Mouse (Mus musculus): Measurements from ENCODE around the gene Tmem245.
A peak's percentile ranks its signal among the peaks of the same experiment; 100 is the strongest.

Gene Tmem245

DNA sequence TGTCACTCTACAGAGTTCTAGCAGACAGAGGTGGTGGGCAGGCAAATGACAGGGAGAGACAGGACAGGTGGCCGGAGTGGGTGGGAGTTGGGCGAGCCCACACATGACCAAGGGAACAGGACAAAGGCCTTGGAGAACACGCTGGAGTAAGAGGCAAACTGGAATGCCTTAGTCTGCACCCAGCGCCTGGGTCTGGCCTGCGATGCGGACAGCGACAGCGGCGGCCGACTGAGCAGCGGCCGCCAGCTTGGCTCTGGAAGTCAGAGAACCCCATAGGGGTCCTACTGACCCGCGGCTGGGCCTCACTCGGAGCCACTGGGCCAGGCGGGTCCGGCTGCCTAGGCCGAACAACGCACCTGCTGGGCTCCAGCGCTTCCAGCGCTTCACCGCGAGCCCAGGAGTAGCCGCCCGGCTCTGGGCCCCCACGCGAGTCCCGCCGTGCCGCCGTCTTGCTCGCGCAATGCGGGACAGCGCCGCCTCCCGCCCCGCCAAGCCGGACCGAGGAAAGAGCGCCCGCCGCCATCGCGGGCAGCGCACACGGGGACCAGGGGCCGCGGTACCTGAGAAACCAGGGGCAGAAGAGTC lies 82.7 kb downstream of the Tmem245 start:
- peak in 1 of 2 experiments; percentile 80 for DNase-seq

- DNase-seq, result peak; percentile 34 to 61
Measured at GRCm38 (mm10) chr4:56864016-56864415, 83.2 kb downstream of the Tmem245 start.

GRCm38 (mm10) chr4:56861551-56861950 lies 85.7 kb downstream of the Tmem245 start:
- no peak for DNase-seq

DNA sequence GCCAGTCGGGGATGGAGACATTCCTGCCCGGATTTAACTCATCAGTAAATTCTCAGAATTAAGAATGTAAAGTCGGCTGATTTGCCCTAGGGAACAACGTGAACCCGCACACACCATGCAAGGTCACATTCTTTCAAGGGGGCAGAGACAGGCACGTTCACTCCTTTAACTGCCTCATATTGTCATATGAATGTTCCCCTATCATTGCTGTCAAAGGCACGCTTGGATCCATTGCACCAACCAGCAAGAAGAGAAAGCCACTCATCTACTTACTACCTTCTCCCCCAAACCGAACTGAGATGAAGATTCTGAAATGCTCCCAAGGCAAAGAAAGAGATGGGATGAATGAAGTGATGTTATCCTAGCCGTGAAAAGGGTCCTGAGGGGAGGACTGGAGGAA lies 88.5 kb downstream of the Tmem245 start:
- no peak for DNase-seq

GRCm38 (mm10) chr4:56856371-56856949 lies 90.8 kb downstream of the Tmem245 start:
- DNase-seq, result no peak

GRCm38 (mm10) chr4:56855935-56856334 lies 91.3 kb downstream of the Tmem245 start:
- DNase-seq, result no peak

DNA sequence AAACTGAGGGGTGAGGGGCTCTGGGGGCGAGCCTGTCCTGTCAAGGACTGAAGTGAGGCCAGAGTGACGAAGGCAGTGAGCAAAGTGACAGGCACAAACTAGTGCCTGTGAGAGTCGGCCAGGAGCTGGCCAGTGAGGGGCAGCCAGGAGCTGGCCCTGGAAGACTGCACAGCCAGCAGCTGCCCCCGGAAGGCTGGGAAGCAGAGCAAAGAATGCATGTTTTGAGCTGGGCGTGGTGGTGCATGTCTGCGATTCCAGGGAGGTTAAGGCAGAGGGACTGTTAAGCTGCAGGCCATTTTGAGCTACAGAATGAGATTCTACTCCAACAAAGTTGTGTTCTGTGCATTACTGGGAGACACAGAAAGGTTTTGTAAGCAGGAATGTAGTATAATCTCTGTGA lies 96.5 kb downstream of the Tmem245 start:
- DNase-seq, result peak; percentile 22 to 36

GRCm38 (mm10) chr4:56848044-56848443 lies 99.2 kb downstream of the Tmem245 start:
- DNase-seq, result no peak

DNA sequence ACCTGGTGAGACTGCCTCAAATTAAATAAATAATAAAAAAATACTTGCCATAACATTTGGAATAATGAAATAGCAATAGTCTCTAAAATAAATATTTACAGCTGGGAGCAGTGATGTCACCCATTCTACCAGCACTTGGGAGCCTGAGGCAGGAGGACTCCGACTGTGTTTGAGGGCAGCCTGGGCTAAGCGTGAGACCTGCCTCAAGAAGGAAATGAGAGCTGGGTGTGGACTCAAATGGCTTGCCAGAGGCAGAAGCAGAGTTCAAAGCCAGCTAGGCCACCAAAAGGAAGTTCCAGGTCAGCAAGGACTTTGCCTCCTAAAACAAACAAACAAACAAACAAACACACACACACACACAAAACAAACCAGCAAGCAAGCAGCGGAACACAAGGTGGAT lies 99.8 kb downstream of the Tmem245 start:
- no peak for DNase-seq

DNA sequence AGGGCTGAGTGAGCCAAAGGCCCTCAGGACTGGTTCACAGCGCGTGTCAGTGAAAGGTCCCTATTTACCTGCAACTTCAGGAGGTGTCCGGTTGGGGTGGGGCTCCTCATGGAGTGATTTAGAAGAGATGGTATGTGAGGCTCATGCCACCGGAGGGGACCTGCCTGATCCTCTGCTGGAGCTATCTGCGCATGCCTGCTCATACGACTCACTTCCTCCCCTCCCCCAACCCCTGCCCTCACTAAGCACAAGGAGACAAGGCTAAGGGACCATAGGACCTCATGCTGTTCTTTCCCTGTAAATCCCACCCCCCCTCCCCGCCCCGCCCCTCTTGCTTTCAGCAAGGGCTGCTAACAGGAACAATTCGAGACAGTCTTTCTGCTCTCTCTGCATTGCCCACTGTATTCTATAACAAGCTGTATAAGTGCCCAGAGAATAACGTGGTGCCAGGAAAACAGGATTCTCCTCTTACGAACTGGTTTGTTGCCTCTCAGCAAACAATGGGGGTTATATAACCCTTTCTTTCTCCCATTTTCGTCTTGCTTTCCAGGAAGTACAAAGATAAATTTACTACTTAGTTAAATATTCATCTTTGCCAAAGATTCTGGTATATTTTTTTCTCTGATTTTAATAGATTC lies 101.2 kb downstream of the Tmem245 start:
- no peak for DNase-seq

GRCm38 (mm10) chr4:56844911-56845310 lies 102.3 kb downstream of the Tmem245 start:
- DNase-seq, result no peak

DNA sequence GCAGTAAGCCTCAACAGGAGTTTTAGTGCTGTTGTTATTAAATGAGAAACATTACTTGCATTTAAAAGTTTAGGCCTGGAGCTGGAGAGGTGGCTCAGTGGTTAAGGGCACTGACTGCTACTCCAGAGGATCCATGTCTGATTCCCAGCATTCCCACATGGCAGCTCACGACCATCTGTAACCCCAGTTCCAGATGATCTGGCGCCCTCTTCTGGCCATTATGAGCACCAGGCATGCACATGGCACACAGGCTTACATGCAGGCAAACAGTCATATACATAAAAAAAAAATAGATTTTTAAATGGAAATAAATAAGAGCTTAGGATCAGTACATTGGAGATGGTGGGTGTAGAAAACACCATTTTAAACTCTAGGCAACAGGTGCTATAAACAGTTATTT lies 103.3 kb downstream of the Tmem245 start:
- DNase-seq, result no peak

DNA sequence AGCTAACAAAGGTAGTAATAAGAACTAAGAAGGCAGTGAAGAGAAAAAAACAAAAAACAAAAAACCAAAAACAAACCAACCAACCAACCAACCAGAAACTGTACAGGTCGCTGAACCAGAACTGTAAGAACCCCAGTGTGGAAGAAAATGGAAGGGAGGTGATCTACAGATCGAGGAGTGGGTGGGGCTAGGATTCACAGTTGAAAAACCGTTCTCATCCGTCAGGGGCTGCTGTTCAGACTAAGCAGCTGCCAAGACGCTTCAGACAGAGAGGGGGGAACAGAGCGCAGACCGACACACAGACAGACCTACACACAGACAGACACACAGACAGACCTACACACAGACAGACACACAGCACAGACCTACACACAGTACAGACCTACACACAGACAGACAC lies 104.7 kb downstream of the Tmem245 start:
- DNase-seq, result no peak

DNA sequence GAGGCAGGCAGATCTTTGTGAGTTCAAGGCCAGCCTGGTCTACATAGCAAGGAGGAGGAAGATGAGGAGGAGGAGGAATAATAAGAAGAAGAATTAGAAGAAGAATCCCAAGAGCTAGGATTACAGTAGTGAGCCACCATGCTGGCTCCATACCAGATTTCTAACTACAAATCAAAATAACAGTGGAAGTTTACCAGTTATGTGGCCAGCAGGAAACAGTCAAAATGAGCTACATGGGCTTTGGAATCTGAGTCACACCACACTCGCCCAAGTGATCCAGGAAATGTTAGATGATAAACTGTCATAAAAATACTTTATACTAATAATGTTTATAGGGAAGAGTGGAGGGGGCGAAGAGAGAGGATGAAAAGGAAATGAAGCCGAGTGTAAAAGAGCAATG lies 106.9 kb downstream of the Tmem245 start:
- no peak for DNase-seq

DNA sequence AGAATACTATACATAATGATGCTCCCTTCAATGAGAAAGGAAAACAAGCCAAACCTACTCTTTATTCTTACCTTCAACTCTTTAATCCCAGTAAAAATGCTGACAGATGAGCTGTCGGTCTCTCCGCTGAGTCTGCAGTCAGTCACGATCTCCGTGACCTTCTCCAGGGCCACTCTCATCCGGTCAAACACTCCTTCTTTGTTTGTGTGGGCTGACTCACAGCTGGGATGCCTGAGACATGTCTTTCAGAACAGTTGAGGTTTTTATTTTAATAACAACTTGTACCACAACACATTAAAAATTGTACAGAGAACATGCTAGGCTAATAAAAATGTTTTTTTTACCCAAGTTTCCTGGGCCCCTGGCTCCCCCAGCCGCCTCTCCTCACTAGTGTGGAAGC lies 109.6 kb downstream of the Tmem245 start:
- no peak for DNase-seq

GRCm38 (mm10) chr4:56831998-56832397 lies 115.2 kb downstream of the Tmem245 start:
- DNase-seq, result no peak

- DNase-seq, result no peak
Measured at GRCm38 (mm10) chr4:56831013-56831609, 116.1 kb downstream of the Tmem245 start.

- peak in 1 of 2 experiments; percentile 19 for DNase-seq
Measured at GRCm38 (mm10) chr4:56829511-56829921, 117.7 kb downstream of the Tmem245 start.

- DNase-seq, result no peak
Measured at GRCm38 (mm10) chr4:56828932-56829331, 118.3 kb downstream of the Tmem245 start.

GRCm38 (mm10) chr4:56824231-56824630 lies 123.0 kb downstream of the Tmem245 start:
- no peak for DNase-seq

DNA sequence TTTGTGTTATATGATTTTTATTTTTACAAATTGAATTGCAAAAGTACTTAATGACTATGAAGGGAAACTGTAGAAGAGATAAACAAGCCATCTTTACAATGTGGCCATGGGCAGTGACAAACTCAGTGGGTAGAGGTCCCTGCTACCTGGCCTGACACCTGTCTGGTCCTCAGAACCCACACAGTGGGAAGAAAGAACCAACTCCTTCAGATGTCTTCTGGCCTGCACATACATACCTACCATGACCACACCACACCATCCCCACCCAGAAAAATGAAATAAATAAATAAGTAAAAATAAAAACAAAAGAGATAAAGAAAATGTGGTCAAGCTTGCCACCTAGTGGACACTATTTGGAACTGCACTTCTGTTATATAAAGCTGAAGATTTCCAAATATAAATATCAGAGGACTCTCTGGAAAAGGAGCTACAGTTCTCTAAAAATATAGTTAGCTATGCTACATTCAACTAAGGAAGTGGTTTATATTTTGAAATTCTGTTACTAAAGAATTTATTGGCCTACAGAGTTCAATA lies 127.2 kb downstream of the Tmem245 start:
- no peak for DNase-seq

All from cerebellum, postnatal 25 days (tissue).